Mouse (Mus musculus) lung, postnatal 25 days (tissue): Measurements from ENCODE around the gene Gm2042.
"Not testable (repeated sequence)": the region's sequence is repeated elsewhere in the genome, so short reads cannot be mapped to it uniquely, and the experiment has no call there.

Experiments used
- DNase-seq: peaks from one replicate; pipeline ENCODE4 v3.0.0; 2022; ENCODE audit warnings: low spot score

Gene Gm2042

GRCm38 (mm10) chr12:87953780-87954179, at the start of gene Gm2042:
Gene Gm2042 (plus strand): TSS chr12:87954080.
- DNase-seq, result not testable (repeated sequence)

DNA sequence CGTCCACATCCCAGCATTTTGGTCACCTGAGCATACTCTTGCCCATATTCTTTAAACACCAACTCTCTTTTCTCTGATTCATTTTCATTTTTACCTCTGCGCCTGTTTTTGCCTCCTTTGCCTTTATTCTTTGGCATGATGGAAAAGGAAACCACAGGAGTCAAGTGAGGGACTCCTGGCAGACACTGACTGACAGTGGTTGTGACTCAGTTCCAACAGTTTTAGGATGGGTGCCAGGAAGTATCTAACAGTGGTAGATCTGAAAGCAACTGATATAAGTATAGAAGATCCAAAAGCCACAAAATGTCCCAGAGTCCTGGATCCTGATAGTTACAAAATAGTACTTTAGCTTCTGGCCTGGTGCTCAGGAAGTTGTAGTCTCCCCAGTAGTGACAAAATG, 34.2 kb upstream of the Gm2042 start, which contains the start of gene Gm2035:
Gm2035 (minus strand) TSS at position 137 of the 400 bp plus-strand sequence.
- not testable (repeated sequence) for DNase-seq

- DNase-seq, result not testable (repeated sequence)
Observed at GRCm38 (mm10) chr12:87984000-87984399, 30.1 kb downstream of the Gm2042 start.

- not testable (repeated sequence) for DNase-seq
Observed at GRCm38 (mm10) chr12:88004118-88004517, 50.2 kb downstream of the Gm2042 start.
